In genomic region chr10:92570496-92570895, GRCm38 (mm10) we compare ENCODE assay signal across 26 mouse cellular contexts.
"Had no signal": no experiment of that assay in that cellular context is flagged by ENCODE, and none has a peak within 500 bp of the region (broad histone marks: within the 10 kb centered on the region; RNA-seq: fewer than 3 reads in every experiment).

No protein-coding gene starts in this region.

- H3K27me3 ChIP-seq: embryonic facial prominence, embryonic 12.5 days; embryonic facial prominence, embryonic 13.5 days; embryonic facial prominence, embryonic 15.5 days; forebrain, embryonic 12.5 days; forebrain, embryonic 13.5 days; forebrain, embryonic 15.5 days had no signal

- H3K4me1 ChIP-seq: embryonic facial prominence, embryonic 10.5 days; embryonic facial prominence, embryonic 12.5 days; embryonic facial prominence, embryonic 13.5 days; embryonic facial prominence, embryonic 15.5 days; forebrain, embryonic 10.5 days; forebrain, embryonic 12.5 days; forebrain, embryonic 13.5 days; forebrain, embryonic 15.5 days; heart, embryonic 10.5 days had no signal

- DNase-seq: cerebellum, postnatal 10 days; cerebellum, postnatal 14 days; cerebellum, postnatal 25 days; cerebellum, postnatal 36 days; embryo, embryonic 11 days; forebrain, postnatal 0 days; gastrocnemius, adult 2 months; gastrocnemius, postnatal 10 days; gastrocnemius, postnatal 14 days; gastrocnemius, postnatal 25 days; gastrocnemius, postnatal 36 days; heart, adult 11 months; heart, adult 18-20 months; heart, adult 2 months had no signal

- H3K36me3 ChIP-seq: embryonic facial prominence, embryonic 10.5 days; embryonic facial prominence, embryonic 12.5 days; embryonic facial prominence, embryonic 13.5 days; embryonic facial prominence, embryonic 15.5 days; forebrain, embryonic 10.5 days; forebrain, embryonic 12.5 days; forebrain, embryonic 15.5 days; heart, embryonic 10.5 days had no signal

- H3K9me3 ChIP-seq: embryonic facial prominence, embryonic 10.5 days; embryonic facial prominence, embryonic 12.5 days; embryonic facial prominence, embryonic 13.5 days; embryonic facial prominence, embryonic 15.5 days; forebrain, embryonic 10.5 days; forebrain, embryonic 12.5 days; forebrain, embryonic 13.5 days; forebrain, embryonic 15.5 days; heart, embryonic 10.5 days had no signal

- ATAC-seq: forebrain, embryonic 13.5 days; forebrain, embryonic 14.5 days; forebrain, embryonic 15.5 days; forebrain, embryonic 16.5 days; forebrain, postnatal 0 days had no signal

- H3K4me3 ChIP-seq: embryonic facial prominence, embryonic 10.5 days; embryonic facial prominence, embryonic 12.5 days; embryonic facial prominence, embryonic 13.5 days; embryonic facial prominence, embryonic 15.5 days; erythroblast, embryonic 14.5 days; forebrain, embryonic 10.5 days; forebrain, embryonic 12.5 days; forebrain, embryonic 13.5 days; forebrain, embryonic 15.5 days; gastrocnemius, adult 2 months; heart, adult 2 months; heart, embryonic 10.5 days had no signal

- H3K27ac ChIP-seq: embryonic facial prominence, embryonic 10.5 days; embryonic facial prominence, embryonic 12.5 days; embryonic facial prominence, embryonic 13.5 days; embryonic facial prominence, embryonic 15.5 days; forebrain, embryonic 10.5 days; forebrain, embryonic 12.5 days; forebrain, embryonic 13.5 days; forebrain, embryonic 15.5 days; gastrocnemius, adult 2 months; heart, adult 2 months; heart, embryonic 10.5 days had no signal
